Mouse (Mus musculus): ENCODE data around the gene Ptprd.

Ptprd gene

DNA sequence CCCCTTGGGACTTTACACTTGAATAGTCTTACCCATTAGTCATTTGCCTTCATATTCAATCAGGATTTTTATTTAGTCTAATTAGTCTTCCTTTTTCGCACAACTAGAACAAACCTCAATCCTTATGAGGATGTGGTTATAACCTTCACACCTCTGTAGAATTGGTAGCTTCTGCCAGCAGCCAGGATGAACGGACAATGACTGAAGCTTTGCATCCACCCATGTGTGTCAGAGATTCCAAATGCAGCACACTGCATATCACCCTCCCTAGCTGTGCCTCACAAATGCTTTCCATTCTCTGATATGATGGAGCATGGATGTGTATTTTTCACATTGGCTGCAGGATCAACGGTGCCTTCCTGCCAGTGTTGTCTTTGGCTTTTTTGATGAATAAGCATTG is 1898.0 kb downstream of the Ptprd start:
- DNase-seq (ENCODE audit: low read depth, low spot score) = no peak

DNA sequence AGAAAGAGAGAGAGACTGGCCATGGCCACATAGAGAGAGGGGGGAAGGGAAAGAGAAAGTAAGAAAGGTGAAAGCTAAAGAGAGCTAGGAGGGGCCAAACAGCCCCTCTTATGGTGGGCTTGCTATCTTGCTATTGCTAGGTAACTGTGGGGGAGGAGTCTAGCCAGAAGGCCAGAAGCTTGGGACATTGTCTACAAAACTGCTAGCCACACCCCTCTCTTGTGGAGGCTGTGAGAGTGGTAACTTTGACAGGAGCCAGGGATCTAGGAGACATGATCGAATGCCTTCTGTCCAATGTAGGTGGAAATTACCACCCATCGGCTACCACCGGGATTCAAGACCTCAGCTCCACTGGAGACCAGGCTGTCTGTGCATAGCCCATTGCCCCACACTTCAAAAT is 1899.2 kb downstream of the Ptprd start:
- DNase-seq (ENCODE audit: low read depth, low spot score) = no peak

DNA sequence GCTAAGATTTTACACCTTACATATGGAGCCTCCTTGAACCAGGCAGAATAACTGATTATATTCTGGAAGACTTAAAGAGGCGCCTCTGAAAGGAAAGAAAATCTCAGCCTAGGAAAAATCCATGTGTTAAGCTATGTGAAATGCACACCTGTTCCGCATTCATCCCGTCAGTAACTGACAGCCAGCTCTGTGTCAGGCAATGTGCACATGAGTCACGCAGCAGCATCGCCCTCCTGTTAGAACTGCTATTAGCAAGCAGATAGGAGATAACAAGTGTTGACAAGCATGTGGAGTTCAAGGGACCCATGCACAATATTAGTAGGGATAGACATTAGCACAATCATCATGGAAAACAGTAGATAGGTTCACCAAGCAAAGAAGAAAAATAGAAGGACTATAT is 1905.8 kb downstream of the Ptprd start:
- no peak for DNase-seq (ENCODE audit: low read depth, low spot score)

DNA sequence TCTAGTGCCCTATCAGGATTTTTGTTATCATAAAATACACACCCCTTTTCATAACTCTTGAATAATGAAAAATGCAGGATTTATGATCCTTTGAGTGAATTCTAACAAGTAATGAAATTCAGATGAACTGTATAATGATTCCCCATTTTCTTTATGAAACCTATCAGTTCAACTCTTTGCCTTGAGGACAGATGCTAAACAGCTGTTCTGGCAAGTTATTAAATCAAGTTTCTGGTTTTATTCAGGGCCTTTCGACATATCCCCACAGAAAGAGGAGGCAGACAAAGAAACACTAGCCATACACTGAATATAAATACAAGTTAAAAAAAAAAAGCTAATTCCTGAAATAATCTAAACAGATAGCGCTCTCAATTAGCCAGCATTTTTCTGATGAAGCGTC is 1914.4 kb downstream of the Ptprd start:
- DNase-seq (ENCODE audit: low read depth, low spot score) = peak; percentile 6

- DNase-seq (ENCODE audit: low read depth, low spot score) = no peak
These were observed 1918.9 kb downstream of the Ptprd start for GRCm38 (mm10) chr4:76292733-76293357.

DNA sequence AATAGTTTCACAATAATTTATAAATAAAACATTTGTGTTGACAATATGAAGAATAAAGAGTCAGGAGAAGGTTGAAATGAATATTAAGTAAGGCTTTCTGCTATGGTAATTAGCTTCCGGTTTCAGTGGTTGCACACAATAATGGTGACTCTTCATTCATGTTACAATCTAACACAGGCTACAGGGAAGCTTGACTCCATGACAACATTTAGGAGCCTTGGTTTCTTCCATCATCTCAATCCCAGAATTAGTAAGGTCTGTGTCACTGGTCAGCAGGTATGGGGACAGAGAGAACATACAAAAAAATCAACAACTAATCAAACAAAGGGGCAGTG is 1921.3 kb downstream of the Ptprd start:
- no peak for DNase-seq (ENCODE audit: low read depth, low spot score)

DNA sequence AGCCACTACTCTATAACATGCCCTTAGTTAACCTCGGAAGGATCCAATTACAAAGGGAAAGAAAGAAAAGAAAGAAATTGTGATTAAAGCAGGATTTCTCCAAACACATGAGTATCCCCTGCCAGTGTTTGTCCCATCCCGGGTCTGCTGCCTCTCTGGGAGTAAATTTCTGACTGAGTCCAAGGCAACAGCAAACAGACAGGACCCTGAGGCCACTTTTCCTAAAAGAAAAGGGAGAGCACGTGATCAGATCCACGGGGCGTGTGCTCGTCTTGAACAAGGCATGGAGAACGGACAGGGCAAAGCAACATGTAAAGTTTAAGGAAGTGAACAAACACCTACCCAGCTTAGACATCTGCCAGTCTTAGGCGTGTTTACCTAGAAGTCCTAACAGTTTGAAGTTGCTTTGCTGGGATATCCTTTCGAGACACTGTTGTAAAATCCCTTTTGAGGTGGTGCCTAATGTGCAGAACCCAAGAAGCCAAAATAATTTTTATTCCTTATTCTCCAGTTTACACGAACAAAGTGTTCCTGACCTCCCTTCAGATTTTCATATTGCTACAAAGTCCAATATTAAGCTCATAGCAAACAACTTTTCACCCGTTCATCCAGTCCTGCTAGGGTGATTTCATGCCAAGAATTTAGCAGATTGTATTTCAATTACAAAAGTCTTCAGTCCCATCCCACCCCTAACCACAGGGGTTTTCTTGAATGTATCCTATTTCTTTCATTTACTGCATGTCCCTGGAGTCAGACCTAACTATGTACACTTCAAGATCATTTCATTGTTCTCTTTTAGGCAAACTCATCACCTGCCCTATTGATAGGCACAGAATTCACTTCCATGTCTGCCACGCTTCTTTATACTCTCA is 1921.9 kb downstream of the Ptprd start:
- no peak for DNase-seq (ENCODE audit: low read depth, low spot score)

DNA sequence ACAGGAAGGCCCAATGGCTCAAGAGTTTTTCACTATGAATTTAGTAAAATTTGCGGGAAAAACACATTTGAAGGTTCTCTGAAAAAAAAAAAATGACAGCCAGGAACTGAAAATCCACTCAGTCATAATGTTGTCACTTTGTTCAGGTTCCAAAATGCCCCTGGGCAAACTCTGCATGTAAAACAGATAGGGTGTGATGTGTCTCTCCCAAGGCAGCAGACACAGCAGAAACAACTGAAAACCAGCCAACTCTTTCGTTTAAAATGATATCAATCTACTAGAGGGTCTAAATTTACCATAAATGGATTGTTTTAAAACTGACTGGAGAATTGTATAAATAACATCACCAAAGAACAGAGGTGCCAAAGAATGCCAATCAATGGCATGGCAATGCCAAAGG is 1925.7 kb downstream of the Ptprd start:
- peak; percentile 20 for DNase-seq (ENCODE audit: low read depth, low spot score)

DNA sequence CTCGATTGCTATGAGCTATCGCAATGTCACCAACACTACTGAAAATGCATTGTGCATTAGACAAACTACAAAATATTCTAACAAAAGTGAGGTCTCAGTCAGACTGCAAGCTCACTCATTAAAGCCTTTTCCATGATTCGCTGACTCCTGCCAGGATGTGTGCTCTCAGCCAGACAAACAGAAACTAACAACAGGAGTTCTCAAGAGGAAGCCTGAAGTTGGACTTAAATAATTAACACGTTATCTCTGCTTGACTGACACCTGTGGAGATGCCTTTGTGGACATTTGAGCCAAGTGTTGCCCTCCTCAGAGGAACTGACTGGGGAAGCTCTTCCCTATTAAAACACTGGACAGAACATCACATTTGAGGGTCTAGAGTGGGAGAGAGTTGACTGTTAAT is 1928.9 kb downstream of the Ptprd start:
- DNase-seq (ENCODE audit: low read depth, low spot score) = no peak

DNA sequence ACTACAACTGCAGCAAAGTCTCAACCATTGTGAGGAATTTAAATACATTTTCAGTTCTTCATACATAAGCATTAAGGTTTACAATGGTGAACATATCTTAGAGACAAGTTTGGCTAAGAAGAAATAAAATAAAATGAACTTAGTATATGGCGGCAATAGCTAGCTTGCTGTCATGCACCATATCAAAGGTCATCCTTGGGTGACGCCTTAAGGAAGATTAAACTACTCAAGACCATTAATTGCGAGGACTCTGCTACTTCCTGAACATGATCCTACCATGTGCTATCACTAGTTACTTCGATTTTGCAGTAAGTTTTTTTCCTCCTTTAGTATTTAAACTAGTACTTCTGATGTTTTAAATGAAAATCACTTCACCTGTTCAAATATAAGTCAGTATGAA is 1949.0 kb downstream of the Ptprd start:
- DNase-seq (ENCODE audit: low read depth, low spot score) = no peak

- DNase-seq (ENCODE audit: low read depth, low spot score) = no peak
These were observed 1951.1 kb downstream of the Ptprd start for GRCm38 (mm10) chr4:76260686-76261085.

DNA sequence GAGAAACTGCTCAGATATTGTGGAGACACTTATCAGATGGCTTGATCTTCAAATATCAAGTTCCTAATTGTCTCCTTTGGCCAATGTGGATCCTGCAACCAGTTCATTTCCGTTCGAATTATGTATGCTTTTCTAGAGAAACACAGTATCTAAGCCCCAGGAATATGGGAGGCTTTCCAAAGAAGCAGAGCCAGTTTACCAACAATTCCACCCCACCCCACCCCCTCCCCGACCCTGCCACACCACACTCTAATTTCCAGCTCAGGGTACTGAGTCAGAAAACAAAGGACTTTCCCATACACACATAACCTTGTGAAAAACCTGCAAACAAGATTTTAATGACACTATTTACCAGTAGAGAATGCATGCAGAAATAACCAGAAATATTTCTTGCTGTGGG is 1951.5 kb downstream of the Ptprd start:
- no peak for DNase-seq (ENCODE audit: low read depth, low spot score)

DNA sequence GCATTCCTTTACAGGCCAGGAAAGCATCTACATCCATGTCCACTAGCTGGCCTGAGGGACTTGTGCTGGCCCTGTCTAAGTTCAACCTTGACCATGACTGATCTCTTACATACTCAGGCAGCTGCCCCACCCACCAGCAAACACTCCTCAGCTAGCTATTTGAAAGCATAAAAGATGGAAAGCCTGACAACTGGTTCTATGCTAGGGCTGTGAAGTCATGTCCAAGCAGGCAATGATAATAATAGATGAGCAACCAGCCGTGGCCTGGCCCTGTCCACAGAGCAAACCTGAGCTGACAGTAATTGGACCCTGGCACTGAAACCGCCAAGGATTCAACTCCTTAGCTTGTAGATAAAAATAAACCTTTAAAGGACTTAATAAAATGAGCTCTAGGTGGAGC is 1952.1 kb downstream of the Ptprd start:
- DNase-seq (ENCODE audit: low read depth, low spot score) = no peak

DNA sequence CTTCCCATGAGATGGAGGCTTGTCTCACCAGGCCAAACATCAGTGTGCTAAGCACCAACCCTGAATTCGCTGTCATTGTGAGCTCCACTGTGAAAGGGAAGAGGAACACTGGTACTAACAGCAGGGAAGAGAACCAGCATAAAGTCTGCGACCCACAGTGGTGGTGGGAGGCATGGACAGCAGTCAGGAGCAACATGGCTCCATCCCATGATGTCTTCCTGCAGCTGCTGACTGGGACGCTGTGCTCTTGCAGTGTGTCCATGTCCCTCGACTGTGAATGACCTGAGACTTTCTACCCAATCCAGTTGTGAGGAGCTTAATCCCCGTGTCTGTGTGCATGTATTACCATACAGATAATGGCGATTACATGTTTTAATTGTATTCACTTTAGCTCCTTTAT is 1967.4 kb downstream of the Ptprd start:
- no peak for DNase-seq (ENCODE audit: low read depth, low spot score)

- no peak for DNase-seq (ENCODE audit: low read depth, low spot score)
These were observed 1970.2 kb downstream of the Ptprd start for GRCm38 (mm10) chr4:76241542-76241941.

DNA sequence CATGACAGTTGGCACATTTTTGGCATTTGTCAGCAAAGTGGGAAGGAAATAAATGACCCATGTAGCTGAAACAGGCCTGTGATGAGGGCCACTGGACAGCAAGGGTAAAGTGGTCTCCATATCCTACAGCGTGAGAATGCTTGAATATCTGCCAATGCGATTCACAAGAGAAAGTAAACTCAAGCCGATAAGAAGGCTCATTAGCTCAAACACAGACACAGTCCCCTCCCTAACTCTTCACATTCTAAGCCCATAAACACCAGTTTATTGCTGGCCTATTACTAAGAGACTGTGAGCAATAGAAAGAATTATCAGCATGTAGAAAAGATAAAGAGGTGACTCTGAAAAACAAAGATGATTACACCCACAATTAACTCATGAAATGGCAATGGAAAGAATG is 1970.6 kb downstream of the Ptprd start:
- DNase-seq (ENCODE audit: low read depth, low spot score) = no peak

- no peak for DNase-seq (ENCODE audit: low read depth, low spot score)
These were observed 1972.7 kb downstream of the Ptprd start for GRCm38 (mm10) chr4:76239063-76239462.

GRCm38 (mm10) chr4:76238577-76238976 is 1973.2 kb downstream of the Ptprd start:
- DNase-seq (ENCODE audit: low read depth, low spot score) = no peak

GRCm38 (mm10) chr4:76237827-76238226 is 1973.9 kb downstream of the Ptprd start:
- DNase-seq (ENCODE audit: low read depth, low spot score) = no peak

DNA sequence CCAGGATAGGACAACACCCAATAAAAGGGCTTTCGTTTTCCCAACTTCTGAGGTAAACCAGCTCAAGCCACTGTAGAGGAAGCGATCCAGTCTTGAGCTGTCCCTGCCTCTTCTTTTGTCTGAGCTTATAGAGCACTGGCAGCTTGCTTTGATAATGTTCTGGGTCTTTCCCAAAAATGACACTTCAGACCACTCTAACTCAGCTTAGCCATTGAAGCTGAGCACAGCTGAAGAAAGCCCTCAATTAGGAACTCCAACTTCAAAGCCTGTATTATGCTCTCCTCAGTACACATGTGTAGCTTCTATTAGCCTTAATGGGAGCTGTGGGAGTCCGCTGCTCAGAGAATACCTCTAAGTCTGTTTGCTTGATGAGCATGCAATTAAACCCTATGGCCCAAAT is 1988.0 kb downstream of the Ptprd start:
- DNase-seq (ENCODE audit: low read depth, low spot score) = no peak

GRCm38 (mm10) chr4:76222520-76222919 is 1989.2 kb downstream of the Ptprd start:
- DNase-seq (ENCODE audit: low read depth, low spot score) = peak; percentile 11

- no peak for DNase-seq (ENCODE audit: low read depth, low spot score)
These were observed 1993.7 kb downstream of the Ptprd start for GRCm38 (mm10) chr4:76218065-76218464.

DNA sequence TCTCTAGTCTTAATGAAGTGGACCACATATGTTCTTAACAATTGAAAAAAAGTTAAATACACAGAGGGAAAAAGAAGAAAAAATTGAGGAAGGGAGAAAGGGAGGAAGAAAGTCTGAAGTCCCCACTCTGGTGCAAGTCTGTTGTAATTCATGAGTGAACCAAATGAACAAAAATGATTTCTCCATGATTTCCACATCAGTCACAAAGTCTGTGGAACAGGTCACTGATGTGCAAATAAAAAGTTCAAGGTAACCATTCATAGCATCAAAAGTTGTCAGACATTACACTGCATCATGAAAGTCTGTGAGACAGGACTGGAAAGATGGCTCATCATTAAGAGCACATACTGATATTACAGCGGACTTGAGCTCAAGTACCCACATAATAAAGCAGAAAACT is 1996.6 kb downstream of the Ptprd start:
- no peak for DNase-seq (ENCODE audit: low read depth, low spot score)
